Mouse (Mus musculus) liver, embryonic 14.5 days (tissue): ENCODE data around the gene Sat2. TPM values are rescaled to one million over a fixed set of nuclear protein-coding genes. Genes with fewer than 3 reads are reported as not detected.

Experiments used
- ATAC-seq: fragments of 200-750 bp; cut with Nextera tagmentation; 2 replicates; pipeline ENCODE4 v1.8.0; 2017; ENCODE audit warnings: moderate number of reproducible peaks, mild to moderate bottlenecking, moderate library complexity; ENCODE audit not compliant: insufficient read depth
- DNase-seq, 3 experiments: peaks; one replicate each; pipeline ENCODE4 v3.0.0-alpha.2; 2012 to 2013; ENCODE audit warnings: low read depth in 3 of 3, low spot score in 3 of 3
- H3K27ac ChIP-seq: fragments of 300-500 bp; sonication (generic); 2 replicates; pipeline ENCODE4 v1.5.1; 2014; ENCODE audit warnings: moderate library complexity, mild to moderate bottlenecking, control low read depth, inconsistent platforms
- H3K27me3 ChIP-seq: fragments of 300-500 bp; sonication (generic); 2 replicates; pipeline ENCODE4 v1.6.1; 2014; ENCODE audit warnings: mild to moderate bottlenecking, low read length, moderate library complexity; ENCODE audit not compliant: control insufficient read depth, insufficient read depth
- H3K36me3 ChIP-seq: fragments of 300-500 bp; sonication (generic); replicated peaks from 2 replicates; pipeline ENCODE4 v1.6.1; 2014; ENCODE audit warnings: low read depth; ENCODE audit not compliant: control insufficient read depth, insufficient read depth
- H3K4me1 ChIP-seq, 2 experiments: fragments of 200-500 bp in 1 of 2; fragments of 300-500 bp in 1 of 2; sonication (generic) in 1 of 2; replicated peaks; 2 replicates each; pipeline ENCODE4 v1.6.1; 2012 to 2014; ENCODE audit warnings: antibody characterized with exemption in 1 of 2, inconsistent platforms in 1 of 2, low read length in 1 of 2; ENCODE audit not compliant: control insufficient read depth in 2 of 2, insufficient read depth in 2 of 2
- H3K4me2 ChIP-seq: fragments of 300-500 bp; sonication (generic); 2 replicates; pipeline ENCODE4 v1.6.1; 2014; ENCODE audit warnings: low read depth, mild to moderate bottlenecking, control low read depth, moderate library complexity
- H3K4me3 ChIP-seq, 2 experiments: fragments of 200-500 bp in 1 of 2; fragments of 300-500 bp in 1 of 2; sonication (generic) in 1 of 2; 2 replicates each; pipeline ENCODE4 v1.5.1; 2012 to 2014; ENCODE audit warnings: low read depth in 2 of 2, low read length in 2 of 2, mild to moderate bottlenecking in 2 of 2, control low read depth in 1 of 2, inconsistent platforms in 1 of 2, moderate library complexity in 1 of 2; ENCODE audit not compliant: insufficient read depth in 1 of 2
- H3K9ac ChIP-seq: fragments of 300-500 bp; sonication (generic); replicated peaks from 2 replicates; pipeline ENCODE4 v1.6.1; 2014; ENCODE audit warnings: mild to moderate bottlenecking, control low read depth, moderate library complexity
- H3K9me3 ChIP-seq: fragments of 300-500 bp; sonication (generic); 2 replicates; pipeline ENCODE4 v1.6.1; 2016; ENCODE audit warnings: low read length, mixed read lengths; ENCODE audit not compliant: control insufficient read depth
- CTCF ChIP-seq: IDR thresholded peaks from 2 replicates; pipeline ENCODE4 v1.5.1; 2016; ENCODE audit warnings: antibody characterized with exemption, low read depth, control low read depth
- EP300 ChIP-seq: IDR thresholded peaks from 2 replicates; pipeline ENCODE4 v1.6.1; 2016; ENCODE audit warnings: antibody characterized with exemption, low read depth
- WGBS: fragments of 180-500 bp; shearing (Covaris S2); extraction: QIAGEN DNeasy Blood & Tissue Kit; methylation state at CpG from one replicate; pipeline ENCODE4 v1.1.7; 2014; ENCODE audit not compliant: insufficient replicate concordance; 5-methylcytosine and 5-hydroxymethylcytosine counted together
- polyA plus RNA-seq, 2 experiments: library from polyadenylated mRNA; depleted of rRNA in 1 of 2; stranded (reverse) in 1 of 2; unstranded in 1 of 2; fragments of >200 nt; fragmentation: Nextera tagmentation in 1 of 2; extraction: Ambion mirVana in 1 of 2; gene quantifications; 2 replicates each; pipeline versions ENCODE4 v1.2.1 to v1.2.3; 2012 to 2014

The Sat2 gene
- polyA plus RNA-seq, 2 experiments, result 5.1 to 10.0 TPM

DNA sequence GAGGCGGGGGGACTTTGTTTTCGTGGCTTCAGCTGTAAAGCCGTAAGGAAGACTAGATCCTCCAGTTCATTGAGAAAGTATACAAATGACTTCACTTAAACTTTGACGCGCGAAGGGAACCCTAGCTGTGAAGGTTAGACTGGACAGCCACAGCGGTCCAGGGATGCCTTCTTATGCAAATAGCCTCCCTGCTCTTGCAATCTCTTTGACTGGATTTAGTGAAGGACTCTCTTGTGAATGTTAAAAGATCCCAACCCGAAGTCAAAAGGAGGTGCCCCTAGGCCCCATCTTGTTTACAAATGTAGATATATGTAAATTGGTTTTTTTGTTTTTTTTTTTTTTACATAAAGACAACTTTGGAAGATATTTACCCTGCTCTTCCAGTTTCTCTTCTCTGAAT, 40.0 kb upstream of the Sat2 start:
- H3K4me2 ChIP-seq, result peak overlapping the region; percentile 84
- H3K9me3 ChIP-seq, result no peaks in the 10 kb centered on the region
- ATAC-seq (no peak), DNase-seq (no peak)
- peak overlapping the region; percentile 89 to 100 for H3K4me3 ChIP-seq
- H3K9ac ChIP-seq, result peak overlapping the region; percentile 94
- peak overlapping the region; percentile 97 for H3K27ac ChIP-seq
- under 1% methylated on average over 8 of the region's 8 CpGs for WGBS
- H3K36me3 ChIP-seq, result peaks cover 8% of the 10 kb centered on the region
- no peaks in the 10 kb centered on the region for H3K27me3 ChIP-seq
- no peak for TF ChIP-seq EP300
- TF ChIP-seq CTCF, result 0 out of 2 replicates have a peak, but pooled peaks have one; percentile 0
- peaks cover 46 to 60% of the 10 kb centered on the region in 2 experiments for H3K4me1 ChIP-seq

DNA sequence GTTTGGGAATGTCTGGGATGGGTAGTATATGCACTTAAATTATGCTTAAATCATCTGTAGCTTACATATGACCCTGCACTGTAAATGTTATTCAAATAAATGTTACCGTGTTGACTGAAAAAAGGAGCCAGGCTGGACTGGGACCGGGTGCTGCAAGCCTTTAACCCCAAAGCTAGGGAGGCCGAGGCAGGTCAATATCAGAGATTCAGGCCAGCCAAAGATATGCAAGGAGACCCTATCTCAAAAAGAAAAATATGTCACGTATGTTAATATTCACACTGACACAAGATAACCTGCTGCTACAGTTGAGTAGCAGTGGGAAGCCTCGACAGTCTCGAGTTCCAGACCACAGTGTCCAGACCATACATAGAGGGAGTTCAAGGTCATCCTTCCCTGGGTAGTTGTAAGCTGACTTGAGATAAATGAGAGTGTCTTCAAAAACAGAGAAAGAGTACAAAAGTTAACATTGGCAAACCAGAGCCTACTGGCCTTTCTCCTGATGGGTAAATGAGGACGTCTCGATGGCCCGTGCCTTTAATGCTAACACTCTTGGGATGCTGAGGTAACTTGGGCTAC, 39.5 kb upstream of the Sat2 start:
- Histone ChIP-seq H3K4me3 (peak overlapping the region; percentile 34 to 89), H3K4me1 (peaks cover 41 to 55% of the 10 kb centered on the region in 2 experiments), H3K36me3 (peaks cover 7% of the 10 kb centered on the region), H3K4me2 (peak overlapping the region; percentile 84), H3K9me3 (no peaks in the 10 kb centered on the region), H3K27ac (peak overlapping the region; percentile 97), H3K9ac (peak overlapping the region; percentile 94), H3K27me3 (no peaks in the 10 kb centered on the region)
- no peak for TF ChIP-seq CTCF
- 45% methylated on average over 9 of the region's 9 CpGs for WGBS
- DNase-seq (no peak), ATAC-seq (no peak)

DNA sequence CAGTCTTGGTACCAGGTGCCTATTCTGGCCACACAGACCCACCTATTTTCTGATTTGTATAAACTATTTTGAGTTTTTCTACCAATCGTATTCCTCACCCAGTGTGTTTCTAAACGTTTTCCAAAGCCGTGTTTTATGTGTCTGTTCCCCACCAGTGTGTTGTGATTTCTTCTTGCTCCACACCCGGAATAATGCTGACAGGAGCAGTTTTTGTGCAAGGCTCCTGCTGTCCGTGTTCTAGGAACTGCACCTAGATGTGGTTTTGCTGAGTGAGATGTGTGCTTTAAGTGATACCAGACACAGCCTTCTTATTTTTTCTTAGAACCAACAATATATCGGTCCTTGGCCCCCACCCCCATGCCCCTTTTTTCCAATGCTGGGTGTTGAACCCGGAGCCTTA, 37.8 kb upstream of the Sat2 start:
- Histone ChIP-seq H3K4me3 (no peak overlapping the region), H3K4me1 (peaks cover 38 to 51% of the 10 kb centered on the region in 2 experiments), H3K27ac (peak overlapping the region; percentile 86), H3K36me3 (peaks cover 21% of the 10 kb centered on the region), H3K9ac (peak overlapping the region; percentile 23; the same call in 1 of the 2 replicates), H3K9me3 (no peaks in the 10 kb centered on the region), H3K4me2 (peak overlapping the region; percentile 65), H3K27me3 (no peaks in the 10 kb centered on the region)
- ATAC-seq (no peak), DNase-seq (no peak)
- TF ChIP-seq EP300 (no peak), CTCF (no peak)
- WGBS, result 61% methylated on average over 7 of the region's 7 CpGs

DNA sequence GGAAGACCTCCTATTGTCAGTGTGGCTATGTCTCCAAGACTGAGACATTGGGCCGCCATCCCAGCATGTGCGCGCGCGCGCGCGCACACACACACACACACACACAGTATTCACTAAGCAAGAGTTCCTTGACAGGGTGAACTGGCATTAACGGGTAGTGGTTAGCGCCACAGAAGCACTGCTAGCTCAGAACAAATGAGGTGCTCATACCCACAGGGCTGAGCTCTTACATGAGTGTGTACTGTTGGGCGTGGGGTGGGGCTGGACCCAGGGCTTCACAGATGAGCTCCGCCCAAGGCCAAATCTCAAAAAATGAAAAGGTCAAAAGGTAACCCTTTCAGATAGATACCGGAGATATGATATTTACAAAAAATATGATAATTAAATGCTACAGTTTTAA, 36.9 kb upstream of the Sat2 start:
- no peak for DNase-seq
- H3K27me3 ChIP-seq, result no peaks in the 10 kb centered on the region
- no peak for ATAC-seq
- 74% methylated on average over 13 of the region's 13 CpGs for WGBS
- no peak overlapping the region; a peak in 1 of 4 replicates for H3K4me3 ChIP-seq
- H3K27ac ChIP-seq, result peak overlapping the region; percentile 86
- peaks cover 30% of the 10 kb centered on the region for H3K36me3 ChIP-seq
- H3K9me3 ChIP-seq, result no peaks in the 10 kb centered on the region
- TF ChIP-seq EP300 (no peak), CTCF (no peak)
- peaks cover 45 to 60% of the 10 kb centered on the region in 2 experiments for H3K4me1 ChIP-seq
- peak overlapping the region; percentile 31 for H3K9ac ChIP-seq
- peak overlapping the region; percentile 65 for H3K4me2 ChIP-seq

DNA sequence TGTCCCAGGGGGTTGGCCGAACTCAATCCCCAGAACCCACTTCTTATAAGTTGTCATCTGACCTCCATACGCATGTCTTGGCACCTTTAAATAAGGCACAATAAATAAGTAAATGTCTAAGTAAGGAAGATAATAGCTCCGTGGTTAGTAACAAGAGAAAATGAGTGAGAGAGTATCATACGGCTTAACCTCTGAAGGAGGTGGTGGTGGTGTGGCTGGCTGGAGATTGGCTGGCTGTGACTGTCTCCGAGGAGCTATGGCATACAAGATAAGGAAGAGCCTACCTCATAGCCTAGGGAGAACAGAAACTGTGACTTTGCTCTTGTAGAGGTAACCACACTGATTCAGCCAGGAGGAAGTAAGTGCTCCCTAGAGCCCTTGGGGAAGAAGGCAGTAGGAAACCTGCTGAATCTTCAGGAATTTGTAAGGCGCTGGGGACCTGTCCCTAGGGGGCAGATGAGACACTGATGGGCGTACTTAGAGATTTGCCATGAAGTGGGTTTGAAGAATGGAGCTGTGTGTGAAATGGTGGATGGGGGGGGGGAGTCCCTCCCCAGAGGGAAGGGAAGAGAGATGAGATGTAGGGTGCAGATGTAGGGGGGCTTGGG, 36.0 kb upstream of the Sat2 start:
- H3K4me3 ChIP-seq, result peak overlapping the region; percentile 21 to 35
- peak overlapping the region; percentile 65 for H3K4me2 ChIP-seq
- H3K27me3 ChIP-seq, result no peaks in the 10 kb centered on the region
- no peaks in the 10 kb centered on the region for H3K9me3 ChIP-seq
- H3K9ac ChIP-seq, result peak overlapping the region; percentile 31
- 26% methylated on average over 7 of the region's 7 CpGs for WGBS
- TF ChIP-seq EP300, result peak; percentile 84
- 0 out of 2 replicates have a peak, but pooled peaks have one; percentile 39 for TF ChIP-seq CTCF
- ATAC-seq, result peak; percentile 67
- H3K27ac ChIP-seq, result peak overlapping the region; percentile 86
- peaks cover 33% of the 10 kb centered on the region for H3K36me3 ChIP-seq
- H3K4me1 ChIP-seq, result peaks cover 53 to 69% of the 10 kb centered on the region in 2 experiments
- DNase-seq, result peak; percentile 78 to 81 (median 79)
